Mouse (Mus musculus) kidney, postnatal 0 days (tissue): ENCODE measurements around the gene B130006D01Rik. TPM values are rescaled to one million over a fixed set of nuclear protein-coding genes. Genes with fewer than 3 reads are reported as not detected.

Experiments
- ATAC-seq: fragments of 200-750 bp; cut with Nextera tagmentation; replicated peaks from 2 replicates; pipeline ENCODE4 v1.8.0; 2017; ENCODE audit warnings: low read depth, moderate number of reproducible peaks, moderate TSS enrichment, moderate library complexity; ENCODE audit not compliant: low FRiP score
- DNase-seq: peaks from one replicate; pipeline ENCODE4 v3.0.0-alpha.2; 2016; ENCODE audit warnings: low spot score
- H3K27ac ChIP-seq: fragments of 300-500 bp; sonication (generic); 2 replicates; pipeline ENCODE4 v1.5.1; 2014; ENCODE audit warnings: mild to moderate bottlenecking
- H3K27me3 ChIP-seq: fragments of 300-500 bp; sonication (generic); 2 replicates; pipeline ENCODE4 v1.6.1; 2014; ENCODE audit warnings: low read length, mixed read lengths; ENCODE audit not compliant: insufficient read depth
- H3K36me3 ChIP-seq: fragments of 300-500 bp; sonication (generic); 2 replicates; pipeline ENCODE4 v1.6.1; 2014; ENCODE audit warnings: low read length, mixed read lengths; ENCODE audit not compliant: insufficient read depth
- H3K4me1 ChIP-seq: fragments of 300-500 bp; sonication (generic); replicated peaks from 2 replicates; pipeline ENCODE4 v1.6.1; 2014; ENCODE audit warnings: antibody characterized with exemption, low read length, mixed read lengths; ENCODE audit not compliant: insufficient read depth
- H3K4me2 ChIP-seq: fragments of 300-500 bp; sonication (generic); 2 replicates; pipeline ENCODE4 v1.6.1; 2014; ENCODE audit warnings: mild to moderate bottlenecking, low read length, moderate library complexity, mixed read lengths
- H3K4me3 ChIP-seq: fragments of 300-500 bp; sonication (generic); replicated peaks from 2 replicates; pipeline ENCODE4 v1.5.1; 2014; ENCODE audit warnings: low read depth, low read length
- H3K9ac ChIP-seq: fragments of 300-500 bp; sonication (generic); 2 replicates; pipeline ENCODE4 v1.6.1; 2014; ENCODE audit warnings: low read depth, low read length
- H3K9me3 ChIP-seq: fragments of 300-500 bp; sonication (generic); replicated peaks from 2 replicates; pipeline ENCODE4 v1.6.1; 2016; ENCODE audit warnings: low read length, inconsistent platforms, mixed read lengths
- CTCF ChIP-seq: IDR thresholded peaks from 2 replicates; pipeline ENCODE4 v1.5.1; 2016; ENCODE audit warnings: antibody characterized with exemption, low read depth, mild to moderate bottlenecking, moderate library complexity
- WGBS: fragments of 180-500 bp; shearing (Covaris S2); extraction: QIAGEN DNeasy Blood & Tissue Kit; methylation state at CpG from one replicate; pipeline ENCODE4 v1.1.7; 2014; 5-methylcytosine and 5-hydroxymethylcytosine counted together
- polyA plus RNA-seq: library from polyadenylated mRNA; unstranded; fragments of >200 nt; fragmentation: Nextera tagmentation; extraction: Ambion mirVana; gene quantifications from 2 replicates; pipeline ENCODE4 v1.2.1, GENCODE M21; 2015

B130006D01Rik gene
- polyA plus RNA-seq, 1 experiment from 2014 or later: 0.22 TPM

GRCm38 (mm10) chr11:95700778-95701739 lies 22.3 kb upstream of the B130006D01Rik start:
- H3K9ac ChIP-seq: no peak overlapping the region
- H3K36me3 ChIP-seq: no peaks in the 10 kb centered on the region
- no peak for DNase-seq
- ATAC-seq: no peak
- no peaks in the 10 kb centered on the region for H3K4me1 ChIP-seq
- H3K9me3 ChIP-seq: no peaks in the 10 kb centered on the region
- no peaks in the 10 kb centered on the region for H3K27me3 ChIP-seq
- H3K4me3 ChIP-seq: no peak overlapping the region
- no peak overlapping the region for H3K27ac ChIP-seq
- no peak overlapping the region for H3K4me2 ChIP-seq
- WGBS: 84% methylated on average over 13 of the region's 13 CpGs
- no peak for TF ChIP-seq CTCF

GRCm38 (mm10) chr11:95704032-95704969 lies 19.1 kb upstream of the B130006D01Rik start:
- H3K4me3 ChIP-seq: no peak overlapping the region
- TF ChIP-seq CTCF: no peak
- no peak overlapping the region for H3K4me2 ChIP-seq
- no peak overlapping the region for H3K27ac ChIP-seq
- no peaks in the 10 kb centered on the region for H3K4me1 ChIP-seq
- no peak for ATAC-seq
- H3K27me3 ChIP-seq: no peaks in the 10 kb centered on the region
- H3K9ac ChIP-seq: no peak overlapping the region
- no peak for DNase-seq
- WGBS: 88% methylated on average over 12 of the region's 12 CpGs
- H3K9me3 ChIP-seq: no peaks in the 10 kb centered on the region
- no peaks in the 10 kb centered on the region for H3K36me3 ChIP-seq

DNA sequence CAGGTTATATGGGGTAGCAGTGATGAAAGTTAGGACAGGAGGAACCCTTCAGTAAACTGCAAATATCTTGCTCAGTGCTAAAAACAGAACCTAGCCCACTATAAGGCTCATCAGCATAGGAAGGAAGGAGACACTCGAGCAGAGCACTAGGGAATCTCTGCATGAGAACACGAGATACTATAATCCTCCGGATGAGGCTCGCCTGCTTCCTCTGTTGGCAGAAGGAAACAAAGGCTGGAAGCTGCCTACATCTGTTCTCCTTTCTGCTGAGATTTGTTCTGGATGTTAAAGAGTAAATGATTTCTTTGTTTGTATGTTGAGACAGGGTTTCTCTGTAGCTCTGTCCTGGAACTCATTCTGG lies 18.4 kb upstream of the B130006D01Rik start:
- no peaks in the 10 kb centered on the region for H3K4me1 ChIP-seq
- no peak overlapping the region for H3K4me2 ChIP-seq
- 63% methylated on average over 4 of the region's 4 CpGs for WGBS
- no peaks in the 10 kb centered on the region for H3K36me3 ChIP-seq
- no peak overlapping the region for H3K9ac ChIP-seq
- H3K9me3 ChIP-seq: no peaks in the 10 kb centered on the region
- TF ChIP-seq CTCF: no peak
- no peak for ATAC-seq
- peak; percentile 8 for DNase-seq
- no peak overlapping the region for H3K27ac ChIP-seq
- no peaks in the 10 kb centered on the region for H3K27me3 ChIP-seq
- no peak overlapping the region for H3K4me3 ChIP-seq

- no peak for TF ChIP-seq CTCF
- H3K4me1 ChIP-seq: no peaks in the 10 kb centered on the region; the same call in 1 of the 2 replicates
- no peak for DNase-seq
- H3K4me2 ChIP-seq: no peak overlapping the region
- ATAC-seq: no peak
- H3K27me3 ChIP-seq: no peaks in the 10 kb centered on the region
- 95% methylated on average over 6 of the region's 6 CpGs for WGBS
- H3K9me3 ChIP-seq: no peaks in the 10 kb centered on the region
- H3K9ac ChIP-seq: no peak overlapping the region
- H3K27ac ChIP-seq: no peak overlapping the region
- no peak overlapping the region for H3K4me3 ChIP-seq
- no peaks in the 10 kb centered on the region for H3K36me3 ChIP-seq
These were observed 13.8 kb upstream of the B130006D01Rik start for GRCm38 (mm10) chr11:95709534-95710040.

GRCm38 (mm10) chr11:95710478-95710877 lies 12.9 kb upstream of the B130006D01Rik start:
- 84% methylated on average over 7 of the region's 7 CpGs for WGBS
- H3K4me1 ChIP-seq: no peaks in the 10 kb centered on the region; the same call in 1 of the 2 replicates

DNA sequence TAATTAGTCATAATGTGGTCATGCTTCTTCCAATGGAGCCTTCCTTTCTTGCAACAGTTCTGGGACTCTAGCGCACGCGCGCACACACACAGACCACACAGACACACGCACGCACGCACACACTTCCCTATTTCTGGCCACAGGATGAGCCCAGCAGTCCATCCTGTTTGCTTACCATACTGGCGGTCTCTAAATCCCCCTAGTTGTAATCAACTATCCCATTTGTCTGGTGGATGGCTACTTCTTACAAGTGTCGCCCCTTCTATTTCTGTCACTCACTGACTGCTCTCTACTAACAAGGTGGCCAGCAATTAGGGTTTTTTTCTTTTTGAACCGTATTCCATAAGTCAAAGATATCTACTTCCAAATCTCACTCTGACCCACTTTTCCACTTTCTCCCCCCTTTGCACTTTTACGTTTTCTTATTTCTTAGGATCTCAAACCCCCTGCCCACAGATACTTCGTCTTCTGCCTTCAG lies 11.3 kb upstream of the B130006D01Rik start:
- no peak for TF ChIP-seq CTCF
- peak; percentile 40; the same call in 1 of the 2 replicates for ATAC-seq

More at GRCm38 (mm10) chr11:95710478-95710877, 12.9 kb upstream of the B130006D01Rik start:
- no peak for ATAC-seq
- Histone ChIP-seq H3K9ac (no peak overlapping the region), H3K36me3 (no peaks in the 10 kb centered on the region), H3K27me3 (no peaks in the 10 kb centered on the region), H3K4me2 (no peak overlapping the region), H3K9me3 (no peaks in the 10 kb centered on the region), H3K27ac (no peak overlapping the region), H3K4me3 (no peak overlapping the region)
- no peak for TF ChIP-seq CTCF
- DNase-seq: no peak

More for the DNA sequence above, 11.3 kb upstream of the B130006D01Rik start:
- DNase-seq: peak; percentile 66
- peak overlapping the region; percentile 86 for H3K4me3 ChIP-seq
- H3K4me2 ChIP-seq: peak overlapping the region; percentile 72
- no peaks in the 10 kb centered on the region for H3K36me3 ChIP-seq
- peak overlapping the region; percentile 98 for H3K27ac ChIP-seq
- H3K9me3 ChIP-seq: no peaks in the 10 kb centered on the region
- H3K9ac ChIP-seq: peak overlapping the region; percentile 98
- 20% methylated on average over 12 of the region's 12 CpGs for WGBS
- no peaks in the 10 kb centered on the region for H3K27me3 ChIP-seq
- H3K4me1 ChIP-seq: no peaks in the 10 kb centered on the region; the same call in 1 of the 2 replicates
